Mouse (Mus musculus): ENCODE data around the gene Rrm1. TPM values are rescaled to one million over a fixed set of nuclear protein-coding genes. Genes with fewer than 3 reads are reported as not detected.
"Not testable (repeated sequence)": the region's sequence is repeated elsewhere in the genome, so short reads cannot be mapped to it uniquely, and the experiment has no call there.

Rrm1 gene
- polyA plus RNA-seq (2015; fragmentation: Nextera tagmentation; extraction: Ambion mirVana): 58.6 and 59.2 TPM in 2 replicates

DNA sequence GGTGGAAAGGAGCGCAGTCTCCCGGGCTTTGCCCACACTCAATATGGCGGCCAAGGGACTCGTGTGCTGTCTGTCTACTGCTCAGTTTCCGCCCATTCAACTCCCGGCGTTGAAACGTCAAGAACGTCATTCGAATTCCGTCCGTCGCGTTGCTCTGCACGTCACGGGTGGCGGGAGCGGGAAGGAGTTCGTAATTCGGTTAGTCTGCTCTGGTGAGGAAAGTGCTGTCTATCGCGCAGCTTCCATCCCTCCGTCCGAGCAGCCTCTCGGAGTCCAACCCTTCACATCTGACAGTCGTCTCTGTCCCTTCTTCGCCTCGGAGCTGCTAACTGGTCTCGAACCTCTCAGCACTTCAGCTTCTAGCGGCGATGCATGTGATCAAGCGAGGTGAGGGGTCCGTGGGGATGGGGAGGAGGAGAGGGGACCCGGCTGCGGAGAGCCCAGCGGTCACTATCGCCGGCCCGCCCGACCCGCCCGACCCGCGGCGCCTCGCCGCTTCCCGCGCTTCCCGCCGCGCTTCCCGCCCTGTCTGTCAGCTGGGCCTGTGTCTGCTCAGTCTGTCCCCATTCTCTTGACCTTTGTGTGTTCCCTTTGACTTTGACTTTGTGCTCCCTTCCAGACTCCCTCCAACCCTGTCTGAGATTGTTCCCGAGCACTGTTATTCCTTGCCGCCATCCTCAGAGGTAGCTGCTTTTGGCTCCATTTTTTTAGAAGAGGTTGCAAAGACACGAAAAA is at the start of gene Rrm1:
Gene Rrm1 (plus strand): TSS at position 39 of the 735 bp plus-strand sequence.
- WGBS: under 1% methylated on average over 56 of the region's 56 CpGs
- Histone ChIP-seq H3K9ac (peak within 1 kb of the TSS; percentile 80), H3K4me2 (peak within 1 kb of the TSS; percentile 83), H3K36me3 (peaks cover 12% of the 10 kb centered on the region), H3K27ac (peak within 1 kb of the TSS; percentile 81), H3K27me3 (peaks cover 18% of the 10 kb centered on the region), H3K4me1 (replicated peaks) (peaks cover 24% of the 10 kb centered on the region), H3K4me3 (peak within 1 kb of the TSS; percentile 81), H3K9me3 (no peaks in the 10 kb centered on the region)
- ATAC-seq (ENCODE audit: low FRiP score): peak; percentile 99

GRCm38 (mm10) chr7:102393898-102394297 is 47.6 kb upstream of the Rrm1 start:
- H3K9ac ChIP-seq: no peak overlapping the region
- H3K27me3 ChIP-seq: no peaks in the 10 kb centered on the region
- no peaks in the 10 kb centered on the region for H3K9me3 ChIP-seq
- no peaks in the 10 kb centered on the region for H3K36me3 ChIP-seq
- ATAC-seq (ENCODE audit: low FRiP score): no peak
- H3K4me3 ChIP-seq: no peak overlapping the region
- no peak overlapping the region for H3K4me2 ChIP-seq
- H3K4me1 ChIP-seq (replicated peaks): no peaks in the 10 kb centered on the region
- no peak overlapping the region for H3K27ac ChIP-seq
- 95% methylated on average over 2 of the region's 2 CpGs for WGBS

DNA sequence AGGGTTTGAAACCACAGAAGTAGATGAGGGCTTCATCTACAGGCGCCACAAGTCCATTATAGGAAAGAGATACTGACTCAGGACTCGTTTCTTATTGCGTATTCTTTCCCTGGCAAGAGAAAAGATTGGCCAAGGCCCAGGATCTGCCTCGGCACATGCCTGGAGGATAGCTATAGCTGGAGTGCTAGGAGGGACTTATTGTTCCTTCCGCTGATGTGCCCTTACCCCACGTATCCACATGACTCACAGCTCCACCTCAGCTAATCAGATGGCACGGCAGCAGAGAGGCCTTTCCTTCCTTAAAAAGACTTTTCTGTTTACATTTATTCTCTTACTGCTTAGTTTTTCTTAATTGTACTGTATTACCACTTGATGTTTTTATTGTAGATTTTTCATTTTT is 45.6 kb upstream of the Rrm1 start:
- H3K4me2 ChIP-seq: no peak overlapping the region

DNA sequence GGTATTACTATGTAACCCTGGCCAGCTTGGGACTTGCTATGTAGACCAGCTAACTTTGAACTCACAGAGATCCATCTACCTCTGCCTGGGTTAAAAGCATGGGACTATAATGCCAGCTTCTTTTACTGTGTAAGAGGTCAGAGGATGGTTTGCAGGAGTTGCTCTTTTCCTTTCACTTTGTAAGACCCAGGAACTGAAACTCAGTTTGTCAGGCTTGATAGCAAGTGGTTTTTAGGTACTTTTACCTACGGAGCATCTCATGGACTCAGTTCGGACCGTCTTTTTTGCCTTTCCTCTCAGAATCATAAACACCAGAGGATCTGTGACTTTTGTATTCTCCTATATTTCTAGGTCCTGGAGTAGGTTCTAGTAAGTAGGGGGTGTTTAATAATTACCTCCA is 45.2 kb upstream of the Rrm1 start:
- Histone ChIP-seq H3K4me2 (no peak overlapping the region), H3K4me1 (replicated peaks) (0 out of 2 replicates have a peak, but pooled peaks cover 3% of the 10 kb centered on the region), H3K4me3 (no peak overlapping the region), H3K36me3 (no peaks in the 10 kb centered on the region), H3K9ac (no peak overlapping the region), H3K9me3 (no peaks in the 10 kb centered on the region), H3K27me3 (no peaks in the 10 kb centered on the region), H3K27ac (no peak overlapping the region)
- ATAC-seq (ENCODE audit: low FRiP score): no peak
- WGBS: 96% methylated on average over 3 of the region's 3 CpGs

More for the DNA sequence above, 45.6 kb upstream of the Rrm1 start:
- no peak overlapping the region for H3K9ac ChIP-seq
- ATAC-seq (ENCODE audit: low FRiP score): no peak
- no peak overlapping the region for H3K27ac ChIP-seq
- 0 out of 2 replicates have a peak, but pooled peaks cover 3% of the 10 kb centered on the region for H3K4me1 ChIP-seq (replicated peaks)
- H3K4me3 ChIP-seq: no peak overlapping the region
- H3K9me3 ChIP-seq: no peaks in the 10 kb centered on the region
- no peaks in the 10 kb centered on the region for H3K36me3 ChIP-seq
- H3K27me3 ChIP-seq: no peaks in the 10 kb centered on the region
- 87% methylated on average over 7 of the region's 7 CpGs for WGBS

DNA sequence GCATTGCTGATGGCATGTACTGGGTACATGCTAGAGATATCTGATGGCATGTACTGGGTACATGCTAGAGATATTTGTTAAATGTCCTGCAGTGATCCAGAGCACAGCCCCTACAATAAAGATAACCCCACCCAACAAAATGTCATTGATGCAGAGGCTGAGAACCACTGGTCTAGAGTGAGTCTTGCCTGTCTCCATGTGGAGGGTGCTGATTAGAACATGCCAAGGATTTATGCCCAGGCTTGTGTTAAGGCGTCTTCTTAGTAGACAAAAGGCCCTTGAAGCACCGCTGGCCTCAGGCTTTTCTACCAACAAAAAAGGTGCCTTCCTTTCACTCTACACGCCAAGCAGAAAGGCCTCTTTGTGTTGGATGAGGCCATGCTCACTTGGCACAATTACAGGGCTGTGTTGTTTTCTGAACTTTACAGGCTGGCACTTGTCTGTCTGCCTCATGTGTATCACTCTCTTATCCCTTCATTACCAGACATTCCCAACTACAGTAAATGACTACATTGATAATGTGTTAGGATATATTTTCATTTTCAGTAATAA is 42.2 kb upstream of the Rrm1 start:
- H3K4me3 ChIP-seq: no peak overlapping the region
- WGBS: 30% methylated on average over 3 of the region's 3 CpGs
- H3K36me3 ChIP-seq: no peaks in the 10 kb centered on the region
- H3K27me3 ChIP-seq: no peaks in the 10 kb centered on the region
- H3K4me1 ChIP-seq (replicated peaks): 0 out of 2 replicates have a peak, but pooled peaks cover 3% of the 10 kb centered on the region
- H3K9ac ChIP-seq: no peak overlapping the region
- H3K4me2 ChIP-seq: no peak overlapping the region
- ATAC-seq (ENCODE audit: low FRiP score): no peak
- no peaks in the 10 kb centered on the region for H3K9me3 ChIP-seq
- no peak overlapping the region for H3K27ac ChIP-seq

GRCm38 (mm10) chr7:102404118-102404517 is 37.4 kb upstream of the Rrm1 start:
- no peak overlapping the region for H3K27ac ChIP-seq
- no peak for ATAC-seq (ENCODE audit: low FRiP score)
- H3K4me3 ChIP-seq: no peak overlapping the region
- H3K9me3 ChIP-seq: no peaks in the 10 kb centered on the region
- H3K27me3 ChIP-seq: no peaks in the 10 kb centered on the region
- H3K4me1 ChIP-seq (replicated peaks): 0 out of 2 replicates have a peak, but pooled peaks cover 2% of the 10 kb centered on the region
- WGBS: 91% methylated on average over 2 of the region's 2 CpGs
- no peaks in the 10 kb centered on the region for H3K36me3 ChIP-seq
- no peak overlapping the region for H3K4me2 ChIP-seq
- H3K9ac ChIP-seq: no peak overlapping the region

- Histone ChIP-seq H3K4me2 (no peak overlapping the region), H3K27me3 (no peaks in the 10 kb centered on the region), H3K4me3 (no peak overlapping the region), H3K27ac (no peak overlapping the region), H3K36me3 (0 out of 2 replicates have a peak, but pooled peaks cover 2% of the 10 kb centered on the region), H3K9ac (no peak overlapping the region), H3K9me3 (no peaks in the 10 kb centered on the region), H3K4me1 (replicated peaks) (no peaks in the 10 kb centered on the region)
- no peak for ATAC-seq (ENCODE audit: low FRiP score)
Observed at GRCm38 (mm10) chr7:102407440-102407839, 34.1 kb upstream of the Rrm1 start.

DNA sequence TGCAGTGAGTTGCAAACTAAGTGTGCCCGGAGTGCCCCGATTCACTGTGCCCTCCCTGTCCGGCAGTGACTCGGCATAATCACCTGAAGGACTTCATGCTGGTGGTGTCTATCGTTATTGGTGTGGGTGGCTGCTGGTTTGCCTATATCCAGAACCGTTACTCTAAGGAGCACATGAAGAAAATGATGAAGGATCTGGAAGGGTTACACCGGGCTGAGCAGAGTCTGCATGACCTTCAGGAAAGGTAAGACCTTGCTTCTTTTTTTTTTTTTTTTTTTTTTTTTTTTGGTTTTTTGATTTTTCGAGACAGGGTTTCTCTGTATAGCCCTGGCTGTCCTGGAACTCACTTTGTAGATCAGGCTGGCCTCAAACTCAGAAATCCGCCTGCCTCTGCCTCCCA is 26.2 kb upstream of the Rrm1 start:
- not testable (repeated sequence) for H3K27me3 ChIP-seq; H3K4me3 ChIP-seq; ATAC-seq (ENCODE audit: low FRiP score); H3K4me2 ChIP-seq; H3K4me1 ChIP-seq (replicated peaks); H3K27ac ChIP-seq; H3K36me3 ChIP-seq; H3K9me3 ChIP-seq; H3K9ac ChIP-seq
- 88% methylated on average over 9 of the region's 9 CpGs for whole genome bisulfite sequencing

DNA sequence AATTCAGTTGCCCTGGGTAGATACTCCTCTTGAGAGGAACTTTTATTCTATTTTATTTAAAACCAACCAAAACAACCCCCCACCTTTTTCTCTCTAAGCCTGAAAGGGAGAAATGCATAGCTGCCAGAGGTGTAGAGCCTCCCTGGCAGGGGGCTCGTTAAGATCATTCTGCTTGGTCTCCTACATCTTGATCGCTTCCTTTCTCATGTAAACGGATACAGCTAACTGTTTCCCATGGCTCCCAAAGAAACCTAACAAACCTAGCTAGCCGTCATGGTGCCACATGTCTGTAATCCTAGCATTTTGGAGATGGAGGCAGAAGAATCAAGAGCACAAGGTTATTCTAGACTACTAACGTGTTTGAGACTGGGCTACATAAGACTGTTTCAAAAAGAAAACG is 25.7 kb upstream of the Rrm1 start:
- H3K27ac ChIP-seq: no peak overlapping the region
- no peak overlapping the region for H3K4me2 ChIP-seq
- 0 out of 2 replicates have a peak, but pooled peaks cover 2% of the 10 kb centered on the region for H3K36me3 ChIP-seq
- WGBS: 45% methylated on average over 6 of the region's 6 CpGs
- ATAC-seq (ENCODE audit: low FRiP score): no peak
- H3K9ac ChIP-seq: no peak overlapping the region
- H3K9me3 ChIP-seq: no peaks in the 10 kb centered on the region
- no peak overlapping the region for H3K4me3 ChIP-seq
- no peaks in the 10 kb centered on the region for H3K27me3 ChIP-seq
- H3K4me1 ChIP-seq (replicated peaks): no peaks in the 10 kb centered on the region

GRCm38 (mm10) chr7:102417398-102417797 is 24.1 kb upstream of the Rrm1 start:
- H3K4me2 ChIP-seq: no peak overlapping the region
- no peaks in the 10 kb centered on the region for H3K27me3 ChIP-seq
- peak; percentile 80 for ATAC-seq (ENCODE audit: low FRiP score)
- no peak overlapping the region for H3K4me3 ChIP-seq
- H3K9ac ChIP-seq: no peak overlapping the region
- 4% methylated on average over 4 of the region's 4 CpGs for WGBS
- no peaks in the 10 kb centered on the region for H3K9me3 ChIP-seq
- H3K27ac ChIP-seq: no peak overlapping the region
- no peaks in the 10 kb centered on the region for H3K4me1 ChIP-seq (replicated peaks)
- no peaks in the 10 kb centered on the region for H3K36me3 ChIP-seq

- Histone ChIP-seq H3K4me1 (replicated peaks) (no peaks in the 10 kb centered on the region), H3K4me2 (no peak overlapping the region), H3K9ac (no peak overlapping the region), H3K9me3 (no peaks in the 10 kb centered on the region), H3K27me3 (no peaks in the 10 kb centered on the region), H3K36me3 (peaks cover 5% of the 10 kb centered on the region; the same call in 1 of the 2 replicates), H3K27ac (no peak overlapping the region), H3K4me3 (no peak overlapping the region)
- 96% methylated on average over 2 of the region's 2 CpGs for WGBS
- ATAC-seq (ENCODE audit: low FRiP score): no peak
Observed at GRCm38 (mm10) chr7:102422036-102422435, 19.5 kb upstream of the Rrm1 start.

- Histone ChIP-seq H3K4me1 (replicated peaks) (no peaks in the 10 kb centered on the region), H3K4me3 (no peak overlapping the region), H3K9ac (no peak overlapping the region), H3K9me3 (no peaks in the 10 kb centered on the region), H3K27me3 (no peaks in the 10 kb centered on the region), H3K27ac (no peak overlapping the region), H3K4me2 (no peak overlapping the region), H3K36me3 (peaks cover 11% of the 10 kb centered on the region; the same call in 1 of the 2 replicates)
- 54% methylated on average over 6 of the region's 6 CpGs for WGBS
- ATAC-seq (ENCODE audit: low FRiP score): no peak
Observed at GRCm38 (mm10) chr7:102425933-102426685, 15.4 kb upstream of the Rrm1 start.
